Mouse (Mus musculus) cerebellum, postnatal 25 days (tissue): ENCODE data around the gene Adtrp.

Experiments used
- DNase-seq, 2 experiments: peaks; one replicate each; pipeline ENCODE4 v3.0.0; 2021; ENCODE audit warnings: mixed read lengths in 2 of 2

Gene Adtrp

GRCm38 (mm10) chr13:41847516-41848126 lies at the start of gene Adtrp:
Gene Adtrp (minus strand): TSS chr13:41847684.
- peak in 1 of 2 experiments; percentile 4 for DNase-seq

- DNase-seq = no peak
These were observed 44.5 kb upstream of the Adtrp start for GRCm38 (mm10) chr13:41892016-41892415.

GRCm38 (mm10) chr13:41890618-41891017 lies 43.1 kb upstream of the Adtrp start:
- DNase-seq = no peak

GRCm38 (mm10) chr13:41890111-41890600 lies 42.7 kb upstream of the Adtrp start:
- DNase-seq = no peak

GRCm38 (mm10) chr13:41888644-41889043 lies 41.2 kb upstream of the Adtrp start:
- no peak for DNase-seq

GRCm38 (mm10) chr13:41886120-41886519 lies 38.6 kb upstream of the Adtrp start:
- DNase-seq = no peak

- DNase-seq = no peak
These were observed 36.3 kb upstream of the Adtrp start for GRCm38 (mm10) chr13:41883665-41884291.

- DNase-seq = no peak
These were observed 33.7 kb upstream of the Adtrp start for GRCm38 (mm10) chr13:41881201-41881600.

GRCm38 (mm10) chr13:41880525-41880924 lies 33.0 kb upstream of the Adtrp start:
- DNase-seq = no peak

- DNase-seq = no peak
These were observed 25.2 kb upstream of the Adtrp start for GRCm38 (mm10) chr13:41872686-41873085.

GRCm38 (mm10) chr13:41872161-41872562 lies 24.7 kb upstream of the Adtrp start:
- no peak for DNase-seq

- no peak for DNase-seq
These were observed 20.0 kb upstream of the Adtrp start for GRCm38 (mm10) chr13:41867533-41867932.

GRCm38 (mm10) chr13:41865575-41865974 lies 18.1 kb upstream of the Adtrp start:
- no peak for DNase-seq

- DNase-seq = no peak
These were observed 17.6 kb upstream of the Adtrp start for GRCm38 (mm10) chr13:41865071-41865470.

GRCm38 (mm10) chr13:41860603-41861405 lies 13.3 kb upstream of the Adtrp start:
- DNase-seq = no peak

GRCm38 (mm10) chr13:41855206-41856185 lies 8.0 kb upstream of the Adtrp start:
- no peak for DNase-seq

GRCm38 (mm10) chr13:41850727-41851378 lies 3.4 kb upstream of the Adtrp start:
- no peak for DNase-seq

- no peak for DNase-seq
These were observed 968 bp downstream of the Adtrp start for GRCm38 (mm10) chr13:41846516-41846915.

GRCm38 (mm10) chr13:41845013-41845412 lies 2.5 kb downstream of the Adtrp start:
- DNase-seq = no peak

GRCm38 (mm10) chr13:41844071-41844470 lies 3.4 kb downstream of the Adtrp start:
- no peak for DNase-seq

GRCm38 (mm10) chr13:41833614-41834139 lies 13.8 kb downstream of the Adtrp start:
- no peak for DNase-seq
